Mouse (Mus musculus) megakaryocyte, embryonic 14.5 days (primary cell): ENCODE measurements around the gene Lrrc1. TPM values are rescaled to one million over a fixed set of nuclear protein-coding genes. Genes with fewer than 3 reads are reported as not detected.
A peak's percentile ranks its signal among the peaks of the same experiment; 100 is the strongest.

Experiments
- H3K27me3 ChIP-seq: replicated peaks from 2 replicates; pipeline ENCODE3; 2012; ENCODE audit warnings: inconsistent platforms
- H3K36me3 ChIP-seq: replicated peaks from 2 replicates; pipeline ENCODE3; 2012; ENCODE audit warnings: low read length, inconsistent platforms, mixed read lengths
- H3K4me1 ChIP-seq: 2 replicates; pipeline ENCODE4 v1.6.1; 2012; ENCODE audit warnings: inconsistent platforms
- H3K4me3 ChIP-seq: replicated peaks from 2 replicates; pipeline ENCODE3; 2012; ENCODE audit warnings: moderate library complexity, mild to moderate bottlenecking, inconsistent platforms
- H3K9me3 ChIP-seq: 2 replicates; pipeline ENCODE4 v1.6.1; 2012; ENCODE audit warnings: inconsistent platforms
- FLI1 ChIP-seq: IDR thresholded peaks from 2 replicates; pipeline ENCODE4 v1.6.1; 2012; ENCODE audit warnings: low read length, inconsistent platforms, mixed read lengths
- GATA1 ChIP-seq: IDR thresholded peaks from 3 replicates; pipeline ENCODE4 v1.6.1; 2012; ENCODE audit warnings: mixed read lengths, low read length, inconsistent platforms, borderline replicate concordance
- polyA plus RNA-seq: library from polyadenylated mRNA; stranded (reverse); fragments of >175 nt; gene quantifications from 2 replicates; pipeline ENCODE4 v1.2.3, GENCODE M21; 2012; ENCODE audit warnings: low replicate concordance; ENCODE audit not compliant: insufficient read depth

Lrrc1 gene
- polyA plus RNA-seq, 1 experiment = 9.3 TPM

GRCm38 (mm10) chr9:77528379-77529041, 16.2 kb downstream of the Lrrc1 start:
- Histone ChIP-seq H3K9me3 (no peaks in the 10 kb centered on the region), H3K4me1 (peaks cover 56% of the 10 kb centered on the region), H3K4me3 (peak overlapping the region; percentile 59), H3K27me3 (no peaks in the 10 kb centered on the region), H3K36me3 (no peaks in the 10 kb centered on the region)
- TF ChIP-seq GATA1 (no peak), FLI1 (no peak)

GRCm38 (mm10) chr9:77527170-77527569, 17.5 kb downstream of the Lrrc1 start:
- TF ChIP-seq GATA1 (no peak), FLI1 (no peak)
- H3K9me3 ChIP-seq = no peaks in the 10 kb centered on the region
- H3K27me3 ChIP-seq = peaks cover 4% of the 10 kb centered on the region
- H3K4me3 ChIP-seq = peak overlapping the region; percentile 81
- peaks cover 65% of the 10 kb centered on the region for H3K4me1 ChIP-seq
- H3K36me3 ChIP-seq = no peaks in the 10 kb centered on the region

- no peaks in the 10 kb centered on the region for H3K9me3 ChIP-seq
- H3K36me3 ChIP-seq = no peaks in the 10 kb centered on the region
- peaks cover 66% of the 10 kb centered on the region for H3K4me1 ChIP-seq
- no peak overlapping the region for H3K4me3 ChIP-seq
- peaks cover 4% of the 10 kb centered on the region for H3K27me3 ChIP-seq
- TF ChIP-seq FLI1 = no peak
- no peak for TF ChIP-seq GATA1
These were observed 18.0 kb downstream of the Lrrc1 start for GRCm38 (mm10) chr9:77526715-77527114.

GRCm38 (mm10) chr9:77525595-77526295, 18.9 kb downstream of the Lrrc1 start:
- Histone ChIP-seq H3K4me1 (peaks cover 66% of the 10 kb centered on the region), H3K4me3 (no peak overlapping the region), H3K36me3 (no peaks in the 10 kb centered on the region), H3K9me3 (no peaks in the 10 kb centered on the region), H3K27me3 (peaks cover 4% of the 10 kb centered on the region)
- TF ChIP-seq GATA1 = no peak
- TF ChIP-seq FLI1 = no peak

- no peak overlapping the region for H3K4me3 ChIP-seq
- peaks cover 62% of the 10 kb centered on the region for H3K4me1 ChIP-seq
- no peaks in the 10 kb centered on the region for H3K9me3 ChIP-seq
- TF ChIP-seq GATA1 (no peak), FLI1 (no peak)
- H3K27me3 ChIP-seq = peaks cover 4% of the 10 kb centered on the region
- no peaks in the 10 kb centered on the region for H3K36me3 ChIP-seq
These were observed 20.9 kb downstream of the Lrrc1 start for GRCm38 (mm10) chr9:77523793-77524192.

GRCm38 (mm10) chr9:77522476-77522875, 22.2 kb downstream of the Lrrc1 start:
- no peak for TF ChIP-seq GATA1
- no peak for TF ChIP-seq FLI1
- no peaks in the 10 kb centered on the region for H3K36me3 ChIP-seq
- H3K4me3 ChIP-seq = peak overlapping the region; percentile 66
- peaks cover 4% of the 10 kb centered on the region for H3K27me3 ChIP-seq
- H3K4me1 ChIP-seq = peaks cover 56% of the 10 kb centered on the region
- no peaks in the 10 kb centered on the region for H3K9me3 ChIP-seq

DNA sequence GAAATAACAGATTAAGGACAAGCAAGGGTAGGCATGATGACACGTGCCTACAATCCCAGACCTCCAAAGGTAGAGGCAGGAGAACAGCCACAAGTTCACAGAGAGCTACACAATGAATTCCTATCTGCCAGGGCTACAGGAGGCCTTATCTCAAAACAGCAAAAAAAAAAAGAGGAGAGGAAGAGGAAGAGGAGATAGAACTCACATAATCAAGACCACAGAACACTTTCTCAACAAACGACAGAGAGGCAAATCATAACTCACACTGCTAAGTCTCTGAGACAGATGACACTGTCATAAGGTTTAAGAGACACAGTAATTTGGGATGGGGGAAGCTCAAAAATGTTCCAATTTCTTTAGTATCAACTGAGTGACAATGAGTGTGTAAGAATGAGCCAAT, 25.5 kb downstream of the Lrrc1 start:
- Histone ChIP-seq H3K4me1 (peaks cover 36% of the 10 kb centered on the region), H3K9me3 (no peaks in the 10 kb centered on the region), H3K4me3 (no peak overlapping the region), H3K36me3 (no peaks in the 10 kb centered on the region), H3K27me3 (peaks cover 4% of the 10 kb centered on the region)
- TF ChIP-seq FLI1 = no peak

- Histone ChIP-seq H3K36me3 (no peaks in the 10 kb centered on the region), H3K4me3 (no peak overlapping the region), H3K4me1 (peaks cover 22% of the 10 kb centered on the region), H3K9me3 (no peaks in the 10 kb centered on the region), H3K27me3 (no peaks in the 10 kb centered on the region)
- TF ChIP-seq GATA1 (no peak), FLI1 (no peak)
These were observed 27.8 kb downstream of the Lrrc1 start for GRCm38 (mm10) chr9:77516782-77517364.

GRCm38 (mm10) chr9:77513892-77514291, 30.8 kb downstream of the Lrrc1 start:
- Histone ChIP-seq H3K9me3 (no peaks in the 10 kb centered on the region), H3K4me3 (no peak overlapping the region), H3K27me3 (no peaks in the 10 kb centered on the region), H3K36me3 (no peaks in the 10 kb centered on the region), H3K4me1 (peaks cover 8% of the 10 kb centered on the region)
- no peak for TF ChIP-seq FLI1
- TF ChIP-seq GATA1 = no peak

GRCm38 (mm10) chr9:77512220-77512619, 32.5 kb downstream of the Lrrc1 start:
- Histone ChIP-seq H3K27me3 (no peaks in the 10 kb centered on the region), H3K36me3 (no peaks in the 10 kb centered on the region), H3K4me1 (no peaks in the 10 kb centered on the region), H3K9me3 (no peaks in the 10 kb centered on the region), H3K4me3 (no peak overlapping the region)
- TF ChIP-seq FLI1 (no peak), GATA1 (no peak)
